Mouse (Mus musculus): ENCODE data around the gene Ptprd. TPM values are rescaled to one million over a fixed set of nuclear protein-coding genes. Genes with fewer than 3 reads are reported as not detected.

Ptprd gene
- polyA plus RNA-seq, 1 experiment from 2014 or later = 14.0 TPM

- no peaks in the 10 kb centered on the region for H3K27me3 ChIP-seq (ENCODE audit: control insufficient read depth, insufficient read depth, low read length)
- 81% methylated on average over 2 of the region's 2 CpGs for WGBS (ENCODE audit: insufficient replicate concordance)
- no peaks in the 10 kb centered on the region for H3K36me3 ChIP-seq (ENCODE audit: control insufficient read depth, insufficient read depth, low read length)
- H3K9ac ChIP-seq (ENCODE audit: low read depth, low read length) = no peak overlapping the region
- ATAC-seq (replicated peaks; ENCODE audit: insufficient number of reproducible peaks, low FRiP score, low TSS enrichment) = no peak
- H3K27ac ChIP-seq (ENCODE audit: low read depth, low read length) = no peak overlapping the region
- no peaks in the 10 kb centered on the region for H3K4me1 ChIP-seq (ENCODE audit: control insufficient read depth, insufficient read depth, low read length)
- H3K4me3 ChIP-seq (ENCODE audit: low read depth, low read length) = no peak overlapping the region
- H3K4me2 ChIP-seq = no peak overlapping the region
- no peaks in the 10 kb centered on the region for H3K9me3 ChIP-seq (replicated peaks; ENCODE audit: control insufficient read depth, low read length)
These were observed 1558.8 kb downstream of the Ptprd start for GRCm38 (mm10) chr4:76652971-76653370.

- Histone ChIP-seq H3K36me3 (ENCODE audit: control insufficient read depth, insufficient read depth, low read length) (no peaks in the 10 kb centered on the region), H3K4me3 (ENCODE audit: low read depth, low read length) (no peak overlapping the region), H3K4me2 (no peak overlapping the region), H3K27me3 (ENCODE audit: control insufficient read depth, insufficient read depth, low read length) (no peaks in the 10 kb centered on the region), H3K4me1 (ENCODE audit: control insufficient read depth, insufficient read depth, low read length) (no peaks in the 10 kb centered on the region), H3K9ac (ENCODE audit: low read depth, low read length) (no peak overlapping the region), H3K27ac (ENCODE audit: low read depth, low read length) (no peak overlapping the region), H3K9me3 (replicated peaks; ENCODE audit: control insufficient read depth, low read length) (no peaks in the 10 kb centered on the region)
- WGBS (ENCODE audit: insufficient replicate concordance) = 74% methylated on average over 7 of the region's 7 CpGs
- no peak for ATAC-seq (replicated peaks; ENCODE audit: insufficient number of reproducible peaks, low FRiP score, low TSS enrichment)
These were observed 1590.0 kb downstream of the Ptprd start for GRCm38 (mm10) chr4:76621740-76622139.

GRCm38 (mm10) chr4:76616614-76617013 lies 1595.1 kb downstream of the Ptprd start:
- H3K9me3 ChIP-seq (replicated peaks; ENCODE audit: control insufficient read depth, low read length) = no peaks in the 10 kb centered on the region
- no peaks in the 10 kb centered on the region for H3K4me1 ChIP-seq (ENCODE audit: control insufficient read depth, insufficient read depth, low read length)
- no peak overlapping the region for H3K4me3 ChIP-seq (ENCODE audit: low read depth, low read length)
- no peaks in the 10 kb centered on the region for H3K36me3 ChIP-seq (ENCODE audit: control insufficient read depth, insufficient read depth, low read length)
- H3K9ac ChIP-seq (ENCODE audit: low read depth, low read length) = no peak overlapping the region
- no peak overlapping the region for H3K4me2 ChIP-seq
- WGBS (ENCODE audit: insufficient replicate concordance) = 85% methylated on average over 6 of the region's 6 CpGs
- no peak overlapping the region for H3K27ac ChIP-seq (ENCODE audit: low read depth, low read length)
- no peak for ATAC-seq (replicated peaks; ENCODE audit: insufficient number of reproducible peaks, low FRiP score, low TSS enrichment)
- H3K27me3 ChIP-seq (ENCODE audit: control insufficient read depth, insufficient read depth, low read length) = no peaks in the 10 kb centered on the region

- Histone ChIP-seq H3K27ac (ENCODE audit: low read depth, low read length) (no peak overlapping the region), H3K36me3 (ENCODE audit: control insufficient read depth, insufficient read depth, low read length) (no peaks in the 10 kb centered on the region), H3K9ac (ENCODE audit: low read depth, low read length) (no peak overlapping the region), H3K9me3 (replicated peaks; ENCODE audit: control insufficient read depth, low read length) (no peaks in the 10 kb centered on the region), H3K4me1 (ENCODE audit: control insufficient read depth, insufficient read depth, low read length) (no peaks in the 10 kb centered on the region), H3K4me2 (no peak overlapping the region), H3K4me3 (ENCODE audit: low read depth, low read length) (no peak overlapping the region), H3K27me3 (ENCODE audit: control insufficient read depth, insufficient read depth, low read length) (no peaks in the 10 kb centered on the region)
- no peak for ATAC-seq (replicated peaks; ENCODE audit: insufficient number of reproducible peaks, low FRiP score, low TSS enrichment)
- 46% methylated on average over 7 of the region's 7 CpGs for WGBS (ENCODE audit: insufficient replicate concordance)
These were observed 1603.5 kb downstream of the Ptprd start for GRCm38 (mm10) chr4:76608246-76608645.

GRCm38 (mm10) chr4:76606808-76607207 lies 1605.0 kb downstream of the Ptprd start:
- H3K4me2 ChIP-seq = no peak overlapping the region
- no peak for ATAC-seq (replicated peaks; ENCODE audit: insufficient number of reproducible peaks, low FRiP score, low TSS enrichment)
- no peaks in the 10 kb centered on the region for H3K4me1 ChIP-seq (ENCODE audit: control insufficient read depth, insufficient read depth, low read length)
- no peaks in the 10 kb centered on the region for H3K36me3 ChIP-seq (ENCODE audit: control insufficient read depth, insufficient read depth, low read length)
- no peaks in the 10 kb centered on the region for H3K27me3 ChIP-seq (ENCODE audit: control insufficient read depth, insufficient read depth, low read length)
- H3K4me3 ChIP-seq (ENCODE audit: low read depth, low read length) = no peak overlapping the region
- H3K9ac ChIP-seq (ENCODE audit: low read depth, low read length) = no peak overlapping the region
- H3K27ac ChIP-seq (ENCODE audit: low read depth, low read length) = no peak overlapping the region
- 40% methylated on average over 2 of the region's 2 CpGs for WGBS (ENCODE audit: insufficient replicate concordance)
- no peaks in the 10 kb centered on the region for H3K9me3 ChIP-seq (replicated peaks; ENCODE audit: control insufficient read depth, low read length)

GRCm38 (mm10) chr4:76590722-76591121 lies 1621.0 kb downstream of the Ptprd start:
- H3K9ac ChIP-seq (ENCODE audit: low read depth, low read length) = no peak overlapping the region
- H3K9me3 ChIP-seq (replicated peaks; ENCODE audit: control insufficient read depth, low read length) = no peaks in the 10 kb centered on the region
- H3K27me3 ChIP-seq (ENCODE audit: control insufficient read depth, insufficient read depth, low read length) = no peaks in the 10 kb centered on the region
- no peaks in the 10 kb centered on the region for H3K36me3 ChIP-seq (ENCODE audit: control insufficient read depth, insufficient read depth, low read length)
- ATAC-seq (replicated peaks; ENCODE audit: insufficient number of reproducible peaks, low FRiP score, low TSS enrichment) = no peak
- H3K4me1 ChIP-seq (ENCODE audit: control insufficient read depth, insufficient read depth, low read length) = no peaks in the 10 kb centered on the region
- 68% methylated on average over 1 of the region's 1 CpGs for WGBS (ENCODE audit: insufficient replicate concordance)
- H3K27ac ChIP-seq (ENCODE audit: low read depth, low read length) = no peak overlapping the region
- H3K4me3 ChIP-seq (ENCODE audit: low read depth, low read length) = no peak overlapping the region
- H3K4me2 ChIP-seq = no peak overlapping the region

GRCm38 (mm10) chr4:76583025-76583424 lies 1628.7 kb downstream of the Ptprd start:
- ATAC-seq (replicated peaks; ENCODE audit: insufficient number of reproducible peaks, low FRiP score, low TSS enrichment) = no peak
- H3K27me3 ChIP-seq (ENCODE audit: control insufficient read depth, insufficient read depth, low read length) = no peaks in the 10 kb centered on the region
- no peak overlapping the region for H3K27ac ChIP-seq (ENCODE audit: low read depth, low read length)
- no peak overlapping the region for H3K4me2 ChIP-seq
- H3K4me3 ChIP-seq (ENCODE audit: low read depth, low read length) = no peak overlapping the region
- no peaks in the 10 kb centered on the region for H3K4me1 ChIP-seq (ENCODE audit: control insufficient read depth, insufficient read depth, low read length)
- no peak overlapping the region for H3K9ac ChIP-seq (ENCODE audit: low read depth, low read length)
- H3K9me3 ChIP-seq (replicated peaks; ENCODE audit: control insufficient read depth, low read length) = no peaks in the 10 kb centered on the region
- no peaks in the 10 kb centered on the region for H3K36me3 ChIP-seq (ENCODE audit: control insufficient read depth, insufficient read depth, low read length)
- WGBS (ENCODE audit: insufficient replicate concordance) = 72% methylated on average over 3 of the region's 3 CpGs

GRCm38 (mm10) chr4:76566006-76566405 lies 1645.8 kb downstream of the Ptprd start:
- Histone ChIP-seq H3K4me3 (ENCODE audit: low read depth, low read length) (no peak overlapping the region), H3K4me2 (no peak overlapping the region), H3K4me1 (ENCODE audit: control insufficient read depth, insufficient read depth, low read length) (no peaks in the 10 kb centered on the region), H3K27ac (ENCODE audit: low read depth, low read length) (no peak overlapping the region), H3K36me3 (ENCODE audit: control insufficient read depth, insufficient read depth, low read length) (no peaks in the 10 kb centered on the region), H3K9me3 (replicated peaks; ENCODE audit: control insufficient read depth, low read length) (no peaks in the 10 kb centered on the region), H3K27me3 (ENCODE audit: control insufficient read depth, insufficient read depth, low read length) (no peaks in the 10 kb centered on the region), H3K9ac (ENCODE audit: low read depth, low read length) (no peak overlapping the region)
- ATAC-seq (replicated peaks; ENCODE audit: insufficient number of reproducible peaks, low FRiP score, low TSS enrichment) = no peak

- no peak overlapping the region for H3K27ac ChIP-seq (ENCODE audit: low read depth, low read length)
- no peak for ATAC-seq (replicated peaks; ENCODE audit: insufficient number of reproducible peaks, low FRiP score, low TSS enrichment)
- no peak overlapping the region for H3K9ac ChIP-seq (ENCODE audit: low read depth, low read length)
- H3K9me3 ChIP-seq (replicated peaks; ENCODE audit: control insufficient read depth, low read length) = no peaks in the 10 kb centered on the region
- H3K4me3 ChIP-seq (ENCODE audit: low read depth, low read length) = no peak overlapping the region
- 60% methylated on average over 2 of the region's 2 CpGs for WGBS (ENCODE audit: insufficient replicate concordance)
- no peaks in the 10 kb centered on the region for H3K36me3 ChIP-seq (ENCODE audit: control insufficient read depth, insufficient read depth, low read length)
- no peak overlapping the region for H3K4me2 ChIP-seq
- no peaks in the 10 kb centered on the region for H3K27me3 ChIP-seq (ENCODE audit: control insufficient read depth, insufficient read depth, low read length)
- no peaks in the 10 kb centered on the region for H3K4me1 ChIP-seq (ENCODE audit: control insufficient read depth, insufficient read depth, low read length)
These were observed 1670.0 kb downstream of the Ptprd start for GRCm38 (mm10) chr4:76541769-76542168.
